Comparison of ENCODE assay signal across 16 mouse cellular contexts in the genomic region with DNA sequence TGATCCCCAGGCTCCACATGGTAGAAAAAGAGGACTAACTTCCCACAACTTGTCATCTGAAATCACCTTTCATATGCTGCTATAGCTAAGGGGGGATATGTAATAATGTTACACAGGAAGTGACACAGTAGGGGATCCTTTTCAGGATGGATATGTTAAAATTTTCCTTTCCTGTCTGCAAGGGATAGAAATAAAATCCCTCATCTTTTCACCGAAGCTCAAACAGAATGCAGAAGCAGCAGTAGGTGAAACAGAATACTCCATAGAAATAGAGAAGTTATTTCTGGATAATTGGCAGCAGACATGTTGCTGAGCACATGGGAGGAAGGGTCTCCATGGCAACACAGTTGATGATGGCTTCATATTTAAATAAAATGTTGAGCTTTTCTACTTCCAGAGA.
DNase-seq lines count a peak whose midpoint lies in the region; ATAC-seq lines count a peak whose summit lies in the region.
"Had no signal": no experiment of that assay in that cellular context is flagged by ENCODE, and none has a peak within 500 bp of the region (broad histone marks: within the 10 kb centered on the region; RNA-seq: fewer than 3 reads in every experiment).

No protein-coding gene starts in this region.

- no peak for ATAC-seq in liver, embryonic 12.5 days
- ATAC-seq: CD4-positive, CD25-positive, alpha-beta regulatory T cell, adult 4 months had no signal

- no peaks in the 10 kb centered on the region for H3K9me3 ChIP-seq in embryonic facial prominence, embryonic 10.5 days
- no peaks in the 10 kb centered on the region for H3K9me3 ChIP-seq in liver, embryonic 12.5 days (replicated peaks)
- H3K9me3 ChIP-seq: heart, embryonic 13.5 days; hindbrain, embryonic 13.5 days; neural tube, embryonic 15.5 days had no signal

- no peak overlapping the region for H3K9ac ChIP-seq in liver, embryonic 12.5 days
- H3K9ac ChIP-seq: heart, embryonic 13.5 days; hindbrain, embryonic 13.5 days; neural tube, embryonic 15.5 days had no signal

- 65% methylated on average over 1 of the region's 1 CpGs for WGBS in embryonic facial prominence, embryonic 10.5 days
- 56% methylated on average over 1 of the region's 1 CpGs for WGBS in liver, embryonic 12.5 days (ENCODE audit: insufficient replicate concordance)

- H3K4me1 ChIP-seq in embryonic facial prominence, embryonic 10.5 days = peaks cover 14% of the 10 kb centered on the region
- H3K4me1 ChIP-seq in liver, embryonic 12.5 days = no peaks in the 10 kb centered on the region
- H3K4me1 ChIP-seq: heart, embryonic 13.5 days had no signal

- H3K36me3 ChIP-seq in embryonic facial prominence, embryonic 10.5 days (replicated peaks) = no peaks in the 10 kb centered on the region
- H3K36me3 ChIP-seq in liver, embryonic 12.5 days = no peaks in the 10 kb centered on the region
- H3K36me3 ChIP-seq: heart, embryonic 13.5 days; hindbrain, embryonic 13.5 days; neural tube, embryonic 15.5 days had no signal

- no peak overlapping the region for H3K4me3 ChIP-seq in embryonic facial prominence, embryonic 10.5 days
- H3K4me3 ChIP-seq in liver, embryonic 12.5 days = no peak overlapping the region
- H3K4me3 ChIP-seq: erythroblast, embryonic 14.5 days; heart, embryonic 13.5 days; hindbrain, embryonic 13.5 days; neural tube, embryonic 15.5 days had no signal

- peak; percentile 42 for DNase-seq in layer of hippocampus, adult 11-12 months (ENCODE audit: low spot score)
- DNase-seq in layer of hippocampus, postnatal 25 days (ENCODE audit: extremely low spot score in 1 of 2, low spot score in 1 of 2) = no peak
- peak; percentile 77 for DNase-seq in brain, adult 2 months (ENCODE audit: low read depth, low spot score)
- DNase-seq in embryonic facial prominence, embryonic 10.5 days (ENCODE audit: low spot score) = no peak
- DNase-seq in layer of hippocampus, postnatal 36 days = peak; percentile 23 to 26
- DNase-seq in thymus, postnatal 36 days = no peak
- DNase-seq: cerebellum, postnatal 14 days; gastrocnemius, postnatal 25 days; kidney, adult 8-10 months; thymus, postnatal 14 days had no signal

- 0 out of 2 replicates have a peak overlapping the region, but pooled peaks have one; percentile 19 for H3K27ac ChIP-seq in embryonic facial prominence, embryonic 10.5 days (replicated peaks)
- no peak overlapping the region for H3K27ac ChIP-seq in liver, embryonic 12.5 days
- H3K27ac ChIP-seq: heart, embryonic 13.5 days; hindbrain, embryonic 13.5 days; neural tube, embryonic 15.5 days had no signal

- no peak overlapping the region for H3K4me2 ChIP-seq in liver, embryonic 12.5 days
- H3K4me2 ChIP-seq: heart, embryonic 13.5 days; hindbrain, embryonic 13.5 days; neural tube, embryonic 15.5 days had no signal

- no peaks in the 10 kb centered on the region for H3K27me3 ChIP-seq in embryonic facial prominence, embryonic 10.5 days (replicated peaks; ENCODE audit: low read depth, poor library complexity, severe bottlenecking)
- no peaks in the 10 kb centered on the region for H3K27me3 ChIP-seq in liver, embryonic 12.5 days (replicated peaks)
- H3K27me3 ChIP-seq: heart, embryonic 13.5 days; hindbrain, embryonic 13.5 days; neural tube, embryonic 15.5 days had no signal

Comparison
In these comparisons a context has a peak if more than half of its experiments do, and no peak if none do; other contexts are left out.
1. DNase-seq: peak in layer of hippocampus, adult 11-12 months (single experiment), brain, adult 2 months (single experiment) and layer of hippocampus, postnatal 36 days (2 of 2); none in layer of hippocampus, postnatal 25 days (0 of 2), embryonic facial prominence, embryonic 10.5 days (single experiment) and thymus, postnatal 36 days (0 of 2).